Mouse (Mus musculus) bone marrow, adult 2 months (tissue): ENCODE measurements around the gene Pfdn2.

Source experiments
- CTCF ChIP-seq: fragments of 200-500 bp; IDR thresholded peaks from 2 replicates; pipeline ENCODE4 v1.5.1; 2011; ENCODE audit warnings: low read length, control low read depth; ENCODE audit not compliant: control insufficient read depth, insufficient read depth
- POLR2A ChIP-seq: fragments of 200-500 bp; IDR thresholded peaks from 2 replicates; pipeline ENCODE4 v1.6.1; 2011; ENCODE audit warnings: low read depth, mild to moderate bottlenecking, control low read depth, low read length, borderline replicate concordance; ENCODE audit not compliant: control insufficient read depth

DNA sequence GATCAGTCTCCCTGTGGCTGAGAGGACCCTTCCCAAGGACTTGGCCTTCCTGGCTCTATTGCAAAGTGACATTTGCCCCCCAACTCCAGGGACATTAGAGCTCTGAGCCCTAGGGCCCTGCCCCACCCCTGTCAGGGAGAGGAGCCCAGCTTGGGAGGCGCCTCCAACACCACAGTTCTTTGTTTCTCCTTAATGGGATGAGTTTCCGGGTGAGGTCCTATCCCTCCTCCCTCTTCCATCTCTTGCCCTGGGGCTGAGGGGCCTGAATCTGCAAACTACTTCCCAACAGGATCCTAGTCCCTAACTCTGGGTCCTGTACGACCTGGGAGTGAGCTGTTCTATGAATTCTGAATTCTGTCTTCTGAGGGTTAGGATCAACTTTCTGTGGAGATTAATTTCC lies 27.4 kb downstream of the Pfdn2 start:
- TF ChIP-seq POLR2A (no peak), CTCF (no peak)
